In genomic region chr4:134654391-134654790, GRCm38 (mm10) we compare ENCODE assay signal across 21 mouse cellular contexts. TPM values are rescaled to one million over a fixed set of nuclear protein-coding genes. Genes with fewer than 3 reads are reported as not detected.
DNase-seq lines count a peak whose midpoint lies in the region; ATAC-seq lines count a peak whose summit lies in the region.
"Had no signal": no experiment of that assay in that cellular context is flagged by ENCODE, and none has a peak within 500 bp of the region (broad histone marks: within the 10 kb centered on the region; RNA-seq: fewer than 3 reads in every experiment).

No protein-coding gene starts in this region.

- H3K4me3 ChIP-seq in heart, embryonic 11.5 days (ENCODE audit: low read depth, low read length) = no peak overlapping the region
- no peak overlapping the region for H3K4me3 ChIP-seq in heart, embryonic 12.5 days
- H3K4me3 ChIP-seq: embryonic facial prominence, embryonic 13.5 days; forebrain, embryonic 15.5 days; heart, embryonic 13.5 days; intestine, embryonic 15.5 days; kidney, embryonic 15.5 days; limb, embryonic 15.5 days; liver, embryonic 15.5 days had no signal

- no peaks in the 10 kb centered on the region for H3K36me3 ChIP-seq in heart, embryonic 11.5 days (ENCODE audit: control insufficient read depth, insufficient read depth, low read length)
- no peaks in the 10 kb centered on the region for H3K36me3 ChIP-seq in heart, embryonic 12.5 days
- H3K36me3 ChIP-seq: embryonic facial prominence, embryonic 13.5 days; forebrain, embryonic 15.5 days; heart, embryonic 13.5 days; intestine, embryonic 15.5 days; kidney, embryonic 15.5 days; limb, embryonic 15.5 days; liver, embryonic 15.5 days had no signal

- H3K27me3 ChIP-seq in heart, embryonic 11.5 days (ENCODE audit: control insufficient read depth, insufficient read depth, low read length) = no peaks in the 10 kb centered on the region
- H3K27me3 ChIP-seq in heart, embryonic 12.5 days (replicated peaks) = no peaks in the 10 kb centered on the region
- H3K27me3 ChIP-seq: embryonic facial prominence, embryonic 13.5 days; forebrain, embryonic 15.5 days; heart, embryonic 13.5 days; intestine, embryonic 15.5 days; kidney, embryonic 15.5 days; limb, embryonic 15.5 days had no signal

- DNase-seq in thymus, postnatal 4 days = peak; percentile 29
- no peak for DNase-seq in frontal cortex, postnatal 10 days (ENCODE audit: low spot score in 2 of 2)
- DNase-seq in heart, adult 18-20 months = no peak
- DNase-seq: adrenal gland, adult 2 months; cerebellum, adult 9-11 months; kidney, postnatal 4 days; retina, postnatal 1 day had no signal

- H3K4me2 ChIP-seq in heart, embryonic 11.5 days = no peak overlapping the region
- no peak overlapping the region for H3K4me2 ChIP-seq in heart, embryonic 12.5 days
- H3K4me2 ChIP-seq: embryonic facial prominence, embryonic 13.5 days; forebrain, embryonic 15.5 days; heart, embryonic 13.5 days; hindbrain, embryonic 14.5 days; intestine, embryonic 15.5 days; kidney, embryonic 15.5 days; limb, embryonic 15.5 days; liver, embryonic 15.5 days had no signal

- no peak for ATAC-seq in heart, embryonic 11.5 days (replicated peaks; ENCODE audit: insufficient number of reproducible peaks, low FRiP score, low TSS enrichment)
- no peak for ATAC-seq in heart, embryonic 12.5 days (ENCODE audit: insufficient number of reproducible peaks, low FRiP score)
- ATAC-seq in common myeloid progenitor, adult 5-6 weeks (replicated peaks; ENCODE audit: low read depth, poor library complexity, severe bottlenecking) = peak; percentile 21; the same call in 1 of the 2 replicates
- peak; percentile 66 for ATAC-seq in megakaryocyte progenitor cell, adult 5-6 weeks (replicated peaks; ENCODE audit: poor library complexity)
- ATAC-seq in erythroid progenitor cell, adult 5-6 weeks (replicated peaks; ENCODE audit: low FRiP score, poor library complexity, severe bottlenecking) = no peak
- ATAC-seq: forebrain, embryonic 15.5 days; intestine, embryonic 15.5 days; midbrain, embryonic 16.5 days had no signal

- H3K9ac ChIP-seq in heart, embryonic 11.5 days (ENCODE audit: low read depth, low read length) = 0 out of 2 replicates have a peak overlapping the region, but pooled peaks have one; percentile 10
- H3K9ac ChIP-seq in heart, embryonic 12.5 days = no peak overlapping the region
- H3K9ac ChIP-seq: embryonic facial prominence, embryonic 13.5 days; forebrain, embryonic 15.5 days; hindbrain, embryonic 14.5 days; intestine, embryonic 15.5 days; kidney, embryonic 15.5 days; limb, embryonic 15.5 days; liver, embryonic 15.5 days had no signal

- no peaks in the 10 kb centered on the region for H3K9me3 ChIP-seq in heart, embryonic 11.5 days (replicated peaks; ENCODE audit: control insufficient read depth, low read length)
- H3K9me3 ChIP-seq in heart, embryonic 12.5 days (replicated peaks) = no peaks in the 10 kb centered on the region
- H3K9me3 ChIP-seq: embryonic facial prominence, embryonic 13.5 days; forebrain, embryonic 15.5 days; heart, embryonic 13.5 days; intestine, embryonic 15.5 days; kidney, embryonic 15.5 days; limb, embryonic 15.5 days; liver, embryonic 15.5 days had no signal

- 75% methylated on average over 6 of the region's 6 CpGs for WGBS in heart, embryonic 11.5 days (ENCODE audit: insufficient replicate concordance)
- 74% methylated on average over 6 of the region's 6 CpGs for WGBS in heart, embryonic 12.5 days

- no peak overlapping the region for H3K27ac ChIP-seq in heart, embryonic 11.5 days (ENCODE audit: low read depth, low read length)
- no peak overlapping the region for H3K27ac ChIP-seq in heart, embryonic 12.5 days (ENCODE audit: poor library complexity, severe bottlenecking)
- H3K27ac ChIP-seq: embryonic facial prominence, embryonic 13.5 days; forebrain, embryonic 15.5 days; hindbrain, embryonic 14.5 days; intestine, embryonic 15.5 days; kidney, embryonic 15.5 days; limb, embryonic 15.5 days; liver, embryonic 15.5 days had no signal

- peaks cover 15% of the 10 kb centered on the region for H3K4me1 ChIP-seq in heart, embryonic 11.5 days (ENCODE audit: control insufficient read depth, insufficient read depth, low read length)
- H3K4me1 ChIP-seq in heart, embryonic 12.5 days (replicated peaks) = peaks cover 46% of the 10 kb centered on the region

RNA-seq across cellular contexts. Expression of gene Man1c1, which starts 49.7 kb away (rescaled TPM):
- 8.6 and 9.3 TPM in 2 replicates for polyA plus RNA-seq in heart, embryonic 11.5 days (2014; fragmentation: Nextera tagmentation; extraction: Ambion mirVana)
- polyA plus RNA-seq in heart, embryonic 12.5 days (2016; fragmentation: Nextera tagmentation; extraction: Ambion mirVana) = 11.6 and 12.2 TPM in 2 replicates
- 1.2 and 1.6 TPM in 2 replicates for total RNA-seq in common myeloid progenitor, adult 5-6 weeks (2017)
- 10.5 and 14.2 TPM in 2 replicates for total RNA-seq in megakaryocyte progenitor cell, adult 5-6 weeks (2015)
- 5.0 and 5.8 TPM in 2 replicates for total RNA-seq in megakaryocyte progenitor cell, adult 5-6 weeks (2017)
- 10 to 100 TPM; 26.9 to 28.3 TPM for total RNA-seq in heart, adult 18-20 months (2021)
- total RNA-seq in erythroid progenitor cell, adult 5-6 weeks (2015; ENCODE audit: low replicate concordance) = 2.9 TPM in 2 replicates
- total RNA-seq in erythroid progenitor cell, adult 5-6 weeks (2017; ENCODE audit: low replicate concordance) = 1.0 and 1.8 TPM in 2 replicates

Comparison
In these comparisons a context has a peak if more than half of its experiments do, and no peak if none do; other contexts are left out.
1. ATAC-seq: peak in common myeloid progenitor, adult 5-6 weeks (single experiment) and megakaryocyte progenitor cell, adult 5-6 weeks (single experiment); none in heart, embryonic 11.5 days (single experiment), heart, embryonic 12.5 days (single experiment) and erythroid progenitor cell, adult 5-6 weeks (single experiment).